Mouse (Mus musculus): ENCODE results near the gene Nps. TPM values are rescaled to one million over a fixed set of nuclear protein-coding genes. Genes with fewer than 3 reads are reported as not detected.

Gene Nps
- total RNA-seq, 2 experiments from 2014 or later, result not detected

Other genes with a start within 250 kb of the Nps start
- not detected for gene Foxi2, start 151.6 kb downstream of the Nps start, total RNA-seq (2021)

Measured in heart, adult 18-20 months (tissue).